Mouse (Mus musculus) gastrocnemius, adult 2 months (tissue): Measurements from ENCODE around the gene D630036H23Rik. TPM values are rescaled to one million over a fixed set of nuclear protein-coding genes. Genes with fewer than 3 reads are reported as not detected.
"Not testable (repeated sequence)": the region's sequence is repeated elsewhere in the genome, so short reads cannot be mapped to it uniquely, and the experiment has no call there.

ENCODE experiments used
- DNase-seq: peaks from one replicate; pipeline ENCODE4 v3.0.0; 2022
- H3K27ac ChIP-seq: fragments of 200-600 bp; 2 replicates; pipeline ENCODE4 v1.8.1; 2022; ENCODE audit warnings: mild to moderate bottlenecking
- H3K4me3 ChIP-seq: fragments of 200-600 bp; 2 replicates; pipeline ENCODE4 v1.8.1; 2022; ENCODE audit warnings: mild to moderate bottlenecking, moderate library complexity
- CTCF ChIP-seq: fragments of 200-600 bp; IDR thresholded peaks from 2 replicates; pipeline ENCODE4 v1.8.1; 2022; ENCODE audit warnings: antibody characterized with exemption, mild to moderate bottlenecking, moderate library complexity
- intact Hi-C: fragments of 180-260 bp; cut with DNase I; formaldehyde crosslinking; loops from one replicate; pipeline ENCODE4 v1.15.1; 2025
- long read RNA-seq, 2 experiments: library from polyadenylated mRNA; stranded (forward); transcript quantifications; one replicate each; pipeline ENCODE4 v2.0.0; 2021
- total RNA-seq, 2 experiments: library from RNA; stranded (reverse); gene quantifications; 2 replicates each; pipeline ENCODE4 v1.2.3; 2021

D630036H23Rik gene
- total RNA-seq = under 1 TPM; 0.61 to 0.75 TPM
- long read RNA-seq, experiment 1, partial matches to known transcripts = 0 of 1 reads
- long read RNA-seq, experiment 1, other reads (novel, unspliced or antisense) = 0 of 1 reads
- long read RNA-seq, experiment 2, partial matches to known transcripts = 0 of 1 reads
- long read RNA-seq, experiment 2, other reads (novel, unspliced or antisense) = 0 of 1 reads

DNA sequence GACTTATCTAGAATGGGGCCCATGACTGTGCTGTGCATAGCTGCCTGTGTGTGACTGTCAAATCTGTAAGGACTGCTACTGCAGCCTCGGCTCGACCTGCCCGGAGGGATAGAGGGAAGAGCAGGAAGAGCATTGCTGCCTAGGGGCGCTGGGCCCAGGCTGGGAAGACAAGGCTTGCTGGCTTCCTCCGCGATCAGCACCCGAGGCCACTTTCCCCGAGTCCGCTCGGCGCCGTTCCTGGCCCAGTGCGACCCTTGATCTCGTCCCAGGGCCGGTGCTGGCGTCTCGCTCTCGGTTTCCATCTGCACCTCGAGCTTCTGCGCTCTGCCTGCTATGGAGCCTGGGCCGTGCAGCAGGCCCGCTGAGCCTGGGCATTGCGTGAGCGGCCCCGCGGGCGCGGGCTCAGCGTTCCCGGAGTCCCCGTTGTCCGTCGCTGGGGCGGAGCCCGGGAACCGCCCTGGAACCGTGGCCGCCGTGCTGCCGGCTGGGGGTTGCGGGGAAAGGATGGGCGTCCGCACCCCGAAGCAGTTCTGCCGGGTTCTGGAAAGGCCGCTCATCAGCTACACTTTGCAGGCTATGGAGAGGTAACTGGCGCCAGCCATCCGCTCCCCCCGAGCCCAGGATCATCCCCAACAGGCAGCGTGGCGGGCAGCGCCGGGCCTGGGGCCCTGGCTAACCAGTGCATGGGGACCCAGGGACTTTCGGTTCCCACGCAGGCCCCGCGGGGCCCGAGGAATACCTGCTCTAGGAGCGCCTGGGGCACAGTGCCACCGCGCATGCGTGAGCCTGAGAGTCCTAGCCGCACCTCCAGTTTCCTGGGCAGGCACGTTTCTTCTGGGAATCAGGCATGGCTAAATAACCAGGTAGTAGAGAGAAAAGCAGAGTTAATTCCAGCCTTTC, at the start of gene D630036H23Rik, which contains the start of gene Ispd:
TSS of gene D630036H23Rik (minus strand) at position 741 of the 900 bp plus-strand sequence.
TSS of gene Ispd (plus strand) at position 10 of the 900 bp plus-strand sequence.
- peak; percentile 91 for DNase-seq
- TF ChIP-seq CTCF = no peak
- intact Hi-C loops = loop anchor here (10.0 kb wide), 1 partner anchor 167 kb away; no protein-coding TSS in a partner anchor
- Histone ChIP-seq H3K4me3 (peak within 1 kb of the TSS; percentile 90), H3K27ac (peak within 1 kb of the TSS; percentile 97)

GRCm38 (mm10) chr12:36426163-36427045, 44.4 kb upstream of the D630036H23Rik start:
- intact Hi-C loops = no loop called here
- TF ChIP-seq CTCF = no peak
- DNase-seq = no peak
- Histone ChIP-seq H3K27ac (no peak overlapping the region), H3K4me3 (no peak overlapping the region)

DNA sequence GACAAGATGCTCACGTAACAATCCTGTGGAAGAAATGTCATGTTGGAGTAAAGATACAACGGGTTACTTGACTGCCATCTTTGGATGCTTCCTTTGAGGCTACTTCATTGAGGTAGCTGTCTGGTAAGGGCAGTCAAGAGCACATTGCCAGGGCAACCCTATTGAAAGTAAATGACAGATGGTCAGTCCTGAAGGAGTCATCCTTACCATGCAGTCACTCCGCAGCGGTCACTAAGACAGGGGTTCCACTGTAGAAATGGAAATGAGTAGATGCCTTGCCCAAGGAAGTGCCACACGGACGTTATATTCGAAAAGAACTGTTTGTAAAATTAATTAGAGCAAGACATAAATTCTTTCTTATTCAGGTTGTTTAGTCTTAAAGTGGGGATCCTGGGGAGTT, 43.3 kb upstream of the D630036H23Rik start:
- no peak for TF ChIP-seq CTCF
- H3K27ac ChIP-seq = no peak overlapping the region
- no peak for DNase-seq
- no peak overlapping the region for H3K4me3 ChIP-seq
- intact Hi-C loops = no loop called here

GRCm38 (mm10) chr12:36423677-36424076, 41.7 kb upstream of the D630036H23Rik start:
- Histone ChIP-seq H3K27ac (no peak overlapping the region), H3K4me3 (no peak overlapping the region)
- intact Hi-C loops = no loop called here
- no peak for TF ChIP-seq CTCF
- no peak for DNase-seq

DNA sequence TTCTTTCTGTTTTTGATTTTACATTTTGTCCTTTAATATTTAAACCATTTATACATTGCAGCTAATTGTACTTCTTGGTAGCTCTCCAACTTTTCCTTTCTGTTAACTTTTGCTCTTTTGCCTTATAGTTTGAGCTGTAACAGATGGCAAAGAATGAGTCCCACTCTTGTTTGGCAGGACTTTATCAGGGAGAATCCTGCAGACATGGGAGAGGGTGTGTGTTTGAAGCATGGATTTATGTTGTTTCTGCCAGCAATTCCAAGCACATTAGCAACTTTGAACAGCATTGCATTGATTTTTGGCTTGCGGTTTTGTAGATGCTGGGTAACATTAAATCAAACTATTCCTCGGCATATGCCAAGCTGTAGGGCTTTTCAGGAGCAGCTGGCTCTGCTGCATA, 13.1 kb upstream of the D630036H23Rik start:
- no peak for DNase-seq
- H3K4me3 ChIP-seq = no peak overlapping the region
- no peak for TF ChIP-seq CTCF
- H3K27ac ChIP-seq = no peak overlapping the region
- intact Hi-C loops = no loop called here

- TF ChIP-seq CTCF = no peak
- no peak overlapping the region for H3K27ac ChIP-seq
- H3K4me3 ChIP-seq = no peak overlapping the region
- no peak for DNase-seq
- intact Hi-C loops = loop anchor here (10.0 kb wide), 1 partner anchor 172 kb away; no protein-coding TSS in a partner anchor
Observed at GRCm38 (mm10) chr12:36386991-36387390, 5.0 kb upstream of the D630036H23Rik start.

GRCm38 (mm10) chr12:36385386-36385785, 3.4 kb upstream of the D630036H23Rik start:
- H3K27ac ChIP-seq = no peak overlapping the region
- DNase-seq = no peak
- intact Hi-C loops = loop anchor here (10.0 kb wide), 1 partner anchor 171 kb away; no protein-coding TSS in a partner anchor
- TF ChIP-seq CTCF = no peak
- H3K4me3 ChIP-seq = no peak overlapping the region

DNA sequence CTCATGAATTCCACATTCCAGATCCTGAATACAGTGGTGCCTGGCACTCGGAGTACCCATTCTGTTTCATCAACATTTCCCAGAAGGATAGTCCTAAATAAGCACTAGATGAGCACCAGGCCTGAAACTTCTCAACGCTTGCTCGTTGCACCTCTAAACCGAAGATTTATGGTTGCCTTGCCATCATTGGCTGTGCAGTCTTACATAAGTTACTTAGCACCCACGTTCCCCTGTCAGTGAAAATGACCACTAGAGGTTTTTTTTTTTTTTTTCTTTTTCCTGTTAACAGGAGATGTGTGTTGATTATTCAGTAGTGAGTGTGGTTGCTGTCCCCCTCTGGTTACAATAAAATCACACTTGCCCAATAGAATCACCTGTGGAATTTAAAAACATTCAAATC, 1.2 kb downstream of the D630036H23Rik start:
- Histone ChIP-seq H3K4me3 (peak overlapping the region; percentile 90), H3K27ac (peak overlapping the region; percentile 97)
- intact Hi-C loops = loop anchor here (10.0 kb wide), 1 partner anchor 166 kb away; no protein-coding TSS in a partner anchor

DNA sequence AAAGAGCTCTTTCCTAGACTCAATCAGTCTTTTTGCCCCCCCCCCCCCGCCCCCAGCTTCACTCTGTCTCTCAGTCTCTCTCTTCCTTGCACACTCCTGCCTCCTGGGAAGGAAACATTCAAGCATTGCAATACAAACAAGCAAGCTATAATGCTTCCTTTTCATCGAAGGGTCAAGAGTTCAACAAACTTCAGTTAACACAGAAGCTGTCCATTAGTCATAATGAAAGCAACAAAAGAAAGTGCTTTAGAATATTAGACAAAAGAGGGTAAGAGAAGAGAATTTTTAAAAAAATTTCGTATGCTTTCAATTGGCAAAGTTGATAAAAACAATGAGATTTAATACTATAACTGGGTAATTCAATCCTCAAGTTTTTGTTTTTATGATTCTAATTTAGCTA, 1.7 kb downstream of the D630036H23Rik start:
- no peak for DNase-seq
- TF ChIP-seq CTCF = no peak
- intact Hi-C loops = loop anchor here (10.0 kb wide), 1 partner anchor 165 kb away; no protein-coding TSS in a partner anchor
- H3K27ac ChIP-seq = no peak overlapping the region
- no peak overlapping the region for H3K4me3 ChIP-seq

More for the DNA sequence above, 1.2 kb downstream of the D630036H23Rik start:
- no peak for DNase-seq
- no peak for TF ChIP-seq CTCF

- H3K27ac ChIP-seq, intact Hi-C loops, DNase-seq, H3K4me3 ChIP-seq: not testable (repeated sequence)
Observed at GRCm38 (mm10) chr12:36376391-36376790, 5.6 kb downstream of the D630036H23Rik start.

- intact Hi-C loops = no loop called here
- no peak for DNase-seq
- Histone ChIP-seq H3K27ac (no peak overlapping the region), H3K4me3 (no peak overlapping the region)
- peak; percentile 38 for TF ChIP-seq CTCF
Observed at GRCm38 (mm10) chr12:36373237-36373998, 8.6 kb downstream of the D630036H23Rik start.

GRCm38 (mm10) chr12:36364013-36364412, 18.0 kb downstream of the D630036H23Rik start:
- no peak overlapping the region for H3K4me3 ChIP-seq
- intact Hi-C loops = no loop called here
- no peak overlapping the region for H3K27ac ChIP-seq
- TF ChIP-seq CTCF = no peak
- no peak for DNase-seq
